Mouse (Mus musculus): ENCODE measurements around the gene Wdr27.
"Not testable (repeated sequence)": the region's sequence is repeated elsewhere in the genome, so short reads cannot be mapped to it uniquely, and the experiment has no call there.

Wdr27 gene

GRCm38 (mm10) chr17:14943009-14943728, at the start of gene Wdr27, which contains the start of gene 1600012H06Rik:
Gene Wdr27 (minus strand): TSS chr17:14943158.
Gene 1600012H06Rik (plus strand): TSS chr17:14943184.
- DNase-seq = peak; percentile 97

- not testable (repeated sequence) for DNase-seq
These were observed 49.7 kb upstream of the Wdr27 start for GRCm38 (mm10) chr17:14992522-14993138.

GRCm38 (mm10) chr17:14990116-14990702, 47.3 kb upstream of the Wdr27 start:
- DNase-seq = not testable (repeated sequence)

- not testable (repeated sequence) for DNase-seq
These were observed 35.5 kb upstream of the Wdr27 start, which contains the start of the genes 9030025P20Rik and Gm3417 for GRCm38 (mm10) chr17:14978362-14979038. Gene 9030025P20Rik (plus strand): TSS chr17:14978468. Gene Gm3417 (minus strand): TSS chr17:14978790.

- not testable (repeated sequence) for DNase-seq
These were observed 34.9 kb upstream of the Wdr27 start for GRCm38 (mm10) chr17:14977718-14978361.

GRCm38 (mm10) chr17:14968373-14968913, 25.5 kb upstream of the Wdr27 start:
- DNase-seq = not testable (repeated sequence)

GRCm38 (mm10) chr17:14961557-14962154, 18.7 kb upstream of the Wdr27 start:
- DNase-seq = not testable (repeated sequence)

- DNase-seq = peak; percentile 35
These were observed 18.1 kb upstream of the Wdr27 start, which contains the start of gene Phf10 for GRCm38 (mm10) chr17:14960951-14961556. Gene Phf10 (minus strand): TSS chr17:14961273.

GRCm38 (mm10) chr17:14960520-14960919, 17.6 kb upstream of the Wdr27 start:
- peak; percentile 30 for DNase-seq

GRCm38 (mm10) chr17:14959979-14960378, 17.0 kb upstream of the Wdr27 start:
- DNase-seq = no peak

- DNase-seq = no peak
These were observed 15.8 kb upstream of the Wdr27 start for GRCm38 (mm10) chr17:14958686-14959327.

- DNase-seq = no peak
These were observed 10.5 kb upstream of the Wdr27 start for GRCm38 (mm10) chr17:14953452-14953851.

GRCm38 (mm10) chr17:14949161-14949827, 6.3 kb upstream of the Wdr27 start:
- DNase-seq = no peak

- DNase-seq = no peak
These were observed 1.6 kb upstream of the Wdr27 start for GRCm38 (mm10) chr17:14944551-14944950.

- no peak for DNase-seq
These were observed 736 bp upstream of the Wdr27 start for GRCm38 (mm10) chr17:14943729-14944059.

- not testable (repeated sequence) for DNase-seq
These were observed 777 bp downstream of the Wdr27 start for GRCm38 (mm10) chr17:14942181-14942580.

- DNase-seq = no peak
These were observed 6.9 kb downstream of the Wdr27 start for GRCm38 (mm10) chr17:14935841-14936605.

- DNase-seq = not testable (repeated sequence)
These were observed 7.7 kb downstream of the Wdr27 start for GRCm38 (mm10) chr17:14935280-14935679.

GRCm38 (mm10) chr17:14931469-14931868, 11.5 kb downstream of the Wdr27 start:
- no peak for DNase-seq

- no peak for DNase-seq
These were observed 12.3 kb downstream of the Wdr27 start for GRCm38 (mm10) chr17:14930697-14931096.

All from kidney, adult 11 months (tissue).